Mouse (Mus musculus) hindbrain, embryonic 11.5 days (tissue): ENCODE measurements around the gene Bag1. TPM values are rescaled to one million over a fixed set of nuclear protein-coding genes. Genes with fewer than 3 reads are reported as not detected.
"Not testable (repeated sequence)": the region's sequence is repeated elsewhere in the genome, so short reads cannot be mapped to it uniquely, and the experiment has no call there.

ENCODE experiments used
- ATAC-seq: fragments of 200-750 bp; cut with Nextera tagmentation; 2 replicates; pipeline ENCODE4 v1.8.0; 2017; ENCODE audit warnings: mild to moderate bottlenecking, moderate TSS enrichment, moderate library complexity; ENCODE audit not compliant: low FRiP score
- DNase-seq: peaks from one replicate; pipeline ENCODE4 v3.0.0-alpha.2; 2015; ENCODE audit warnings: low spot score
- H3K27ac ChIP-seq: fragments of 300-500 bp; sonication (generic); 2 replicates; pipeline ENCODE4 v1.5.1; 2014; ENCODE audit warnings: mild to moderate bottlenecking, low read depth, low read length
- H3K27me3 ChIP-seq: fragments of 300-500 bp; sonication (generic); 2 replicates; pipeline ENCODE4 v1.6.1; 2014; ENCODE audit warnings: mild to moderate bottlenecking, low read length, moderate library complexity, mixed read lengths; ENCODE audit not compliant: control insufficient read depth, insufficient read depth
- H3K36me3 ChIP-seq: fragments of 300-500 bp; sonication (generic); 2 replicates; pipeline ENCODE4 v1.6.1; 2014; ENCODE audit warnings: mild to moderate bottlenecking, low read length, moderate library complexity, mixed read lengths; ENCODE audit not compliant: control insufficient read depth, insufficient read depth
- H3K4me1 ChIP-seq: fragments of 300-500 bp; sonication (generic); replicated peaks from 2 replicates; pipeline ENCODE4 v1.6.1; 2014; ENCODE audit warnings: low read length, mixed read lengths; ENCODE audit not compliant: control insufficient read depth, insufficient read depth
- H3K4me2 ChIP-seq: fragments of 300-500 bp; sonication (generic); replicated peaks from 2 replicates; pipeline ENCODE4 v1.6.1; 2014; ENCODE audit warnings: mild to moderate bottlenecking, low read depth, low read length
- H3K4me3 ChIP-seq: fragments of 300-500 bp; sonication (generic); 2 replicates; pipeline ENCODE4 v1.5.1; 2014; ENCODE audit warnings: low read depth, low read length
- H3K9ac ChIP-seq: fragments of 300-500 bp; sonication (generic); 2 replicates; pipeline ENCODE4 v1.6.1; 2014; ENCODE audit warnings: low read depth, low read length
- H3K9me3 ChIP-seq: fragments of 300-500 bp; sonication (generic); 2 replicates; pipeline ENCODE4 v1.6.1; 2016; ENCODE audit warnings: low read length; ENCODE audit not compliant: control insufficient read depth
- WGBS: fragments of 180-500 bp; shearing (Covaris S2); extraction: QIAGEN DNeasy Blood & Tissue Kit; methylation state at CpG from one replicate; pipeline ENCODE4 v1.1.7; 2014; 5-methylcytosine and 5-hydroxymethylcytosine counted together
- polyA plus RNA-seq: library from polyadenylated mRNA; unstranded; fragments of >200 nt; fragmentation: Nextera tagmentation; extraction: Ambion mirVana; gene quantifications from 2 replicates; pipeline ENCODE4 v1.2.1, GENCODE M21; 2014

Bag1 gene
- polyA plus RNA-seq, 1 experiment from 2014 or later: 262 TPM

DNA sequence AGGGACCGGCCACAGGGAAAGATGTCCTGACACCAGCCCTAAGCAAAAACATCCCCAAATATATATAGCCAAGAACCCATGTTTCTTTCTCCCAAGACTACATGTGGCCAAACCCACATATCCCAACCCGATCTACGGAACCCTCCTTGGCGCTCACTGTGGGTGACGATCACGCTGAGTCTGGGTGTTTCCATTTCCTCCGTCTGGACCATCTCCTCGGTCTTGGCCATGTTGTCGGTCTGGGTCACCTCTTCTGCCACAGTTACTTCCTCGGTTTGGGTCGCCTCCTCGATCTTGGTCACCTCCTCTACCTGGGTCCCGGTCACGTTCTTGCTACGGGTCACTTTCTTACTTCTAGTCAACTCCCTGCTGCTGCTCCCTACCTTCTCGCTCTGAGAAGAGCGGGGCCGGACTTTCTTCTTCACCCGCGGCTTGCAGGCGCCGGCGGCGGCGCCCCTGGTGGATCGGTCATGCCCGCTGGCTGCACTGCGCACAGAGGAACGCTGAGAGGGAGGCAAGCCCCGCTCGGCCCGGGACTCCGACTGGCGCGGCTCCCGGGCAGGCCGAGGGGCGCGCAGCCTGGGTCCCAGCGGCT is 432 bp downstream of the Bag1 start:
- ATAC-seq: no peak; the same call in 1 of the 2 replicates

DNA sequence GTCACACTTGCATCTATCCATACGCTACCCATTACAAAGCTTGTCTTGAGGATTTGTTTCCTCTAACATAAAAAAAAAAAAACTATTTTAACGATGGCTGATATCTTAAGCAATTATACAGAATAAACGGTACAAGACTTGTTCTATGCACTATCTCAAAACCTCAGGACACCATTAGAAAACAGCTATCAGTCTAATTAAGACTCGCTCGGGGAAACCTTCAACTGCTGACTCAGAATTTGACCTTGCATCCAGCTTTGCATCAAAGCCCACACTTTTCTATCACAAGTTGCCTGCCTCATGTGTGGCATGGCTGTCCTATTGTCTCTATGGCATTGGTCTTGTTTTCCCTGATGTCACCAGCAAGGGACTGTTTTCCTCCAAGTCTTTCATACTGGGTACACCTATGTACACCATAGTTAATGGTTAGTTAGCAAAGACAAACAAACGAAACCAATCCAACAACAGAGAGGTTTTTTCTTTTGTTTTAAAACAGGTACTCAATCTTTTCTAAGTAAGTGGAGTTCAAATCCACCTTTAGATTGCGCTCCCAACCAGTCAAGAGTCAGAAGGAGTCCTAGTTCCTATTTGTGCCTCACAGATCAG is 1.5 kb downstream of the Bag1 start:
- Histone ChIP-seq H3K27ac (no peak overlapping the region), H3K9ac (peak overlapping the region; percentile 85; the same call in 1 of the 2 replicates)
- WGBS: 91% methylated on average over 7 of the region's 7 CpGs

More for the DNA sequence above, 432 bp downstream of the Bag1 start:
- Histone ChIP-seq H3K9me3 (no peaks in the 10 kb centered on the region), H3K36me3 (peaks cover 1% of the 10 kb centered on the region; the same call in 1 of the 2 replicates), H3K27ac (peak overlapping the region; percentile 79), H3K4me3 (peak overlapping the region; percentile 90), H3K4me1 (no peaks in the 10 kb centered on the region; the same call in 1 of the 2 replicates), H3K9ac (peak overlapping the region; percentile 85), H3K4me2 (peak overlapping the region; percentile 53), H3K27me3 (no peaks in the 10 kb centered on the region)
- DNase-seq: no peak
- WGBS: under 1% methylated on average over 39 of the region's 40 CpGs

DNA sequence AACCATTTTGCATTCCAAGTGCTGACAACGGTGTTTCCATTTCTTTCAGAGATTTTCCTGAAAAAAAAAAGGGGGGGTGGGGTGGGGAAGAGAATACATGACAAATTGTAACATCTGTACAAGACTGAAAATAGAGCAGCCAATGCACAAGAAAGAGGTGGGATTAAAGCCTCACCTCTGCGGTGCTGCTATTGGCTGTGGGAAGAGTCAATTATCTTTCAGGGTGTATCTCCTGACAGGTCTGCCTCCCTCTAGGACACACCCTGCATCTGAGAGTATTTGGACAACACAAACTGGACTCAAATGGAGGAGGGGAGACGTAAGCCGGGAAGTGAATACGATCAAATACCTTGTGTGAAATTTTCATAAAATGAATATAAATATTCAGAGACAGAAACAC is 4.4 kb downstream of the Bag1 start:
- Histone ChIP-seq H3K4me2 (no peak overlapping the region), H3K9ac (no peak overlapping the region), H3K27me3 (no peaks in the 10 kb centered on the region), H3K27ac (no peak overlapping the region), H3K36me3 (peaks cover 11% of the 10 kb centered on the region), H3K4me3 (no peak overlapping the region), H3K9me3 (no peaks in the 10 kb centered on the region), H3K4me1 (no peaks in the 10 kb centered on the region; the same call in 1 of the 2 replicates)
- ATAC-seq (no peak), DNase-seq (no peak)
- over 99% methylated on average over 5 of the region's 5 CpGs for WGBS

More for the DNA sequence above, 1.5 kb downstream of the Bag1 start:
- ATAC-seq (no peak), DNase-seq (no peak)
- Histone ChIP-seq H3K27me3 (no peaks in the 10 kb centered on the region), H3K4me1 (no peaks in the 10 kb centered on the region; the same call in 1 of the 2 replicates), H3K36me3 (peaks cover 3% of the 10 kb centered on the region; the same call in 1 of the 2 replicates), H3K4me2 (peak overlapping the region; percentile 53), H3K9me3 (no peaks in the 10 kb centered on the region), H3K4me3 (peak overlapping the region; percentile 90)

DNA sequence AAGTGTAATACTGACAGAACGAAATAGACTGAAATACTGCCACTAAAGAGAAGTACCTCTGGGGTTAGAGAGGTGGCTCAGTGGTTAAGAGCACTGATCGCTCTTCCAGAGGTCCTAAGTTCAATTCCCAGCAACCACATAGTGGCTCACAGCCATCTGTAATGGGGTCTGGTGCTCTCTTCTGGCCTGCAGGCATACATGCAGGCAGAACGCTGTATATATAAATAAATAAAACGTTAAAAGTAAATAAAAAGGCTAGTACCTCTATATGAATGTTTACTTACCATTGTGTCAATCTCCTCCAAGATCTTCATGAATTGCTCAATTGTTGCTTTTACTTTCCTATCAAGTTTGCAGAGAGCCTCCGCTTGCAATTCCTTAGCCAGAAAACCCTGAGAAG is 9.3 kb downstream of the Bag1 start:
- Histone ChIP-seq H3K27ac (no peak overlapping the region), H3K27me3 (no peaks in the 10 kb centered on the region), H3K4me2 (no peak overlapping the region), H3K9me3 (no peaks in the 10 kb centered on the region), H3K9ac (no peak overlapping the region), H3K36me3 (peaks cover 23% of the 10 kb centered on the region), H3K4me1 (no peaks in the 10 kb centered on the region), H3K4me3 (no peak overlapping the region)
- 93% methylated on average over 5 of the region's 5 CpGs for WGBS
- DNase-seq (no peak), ATAC-seq (no peak)

DNA sequence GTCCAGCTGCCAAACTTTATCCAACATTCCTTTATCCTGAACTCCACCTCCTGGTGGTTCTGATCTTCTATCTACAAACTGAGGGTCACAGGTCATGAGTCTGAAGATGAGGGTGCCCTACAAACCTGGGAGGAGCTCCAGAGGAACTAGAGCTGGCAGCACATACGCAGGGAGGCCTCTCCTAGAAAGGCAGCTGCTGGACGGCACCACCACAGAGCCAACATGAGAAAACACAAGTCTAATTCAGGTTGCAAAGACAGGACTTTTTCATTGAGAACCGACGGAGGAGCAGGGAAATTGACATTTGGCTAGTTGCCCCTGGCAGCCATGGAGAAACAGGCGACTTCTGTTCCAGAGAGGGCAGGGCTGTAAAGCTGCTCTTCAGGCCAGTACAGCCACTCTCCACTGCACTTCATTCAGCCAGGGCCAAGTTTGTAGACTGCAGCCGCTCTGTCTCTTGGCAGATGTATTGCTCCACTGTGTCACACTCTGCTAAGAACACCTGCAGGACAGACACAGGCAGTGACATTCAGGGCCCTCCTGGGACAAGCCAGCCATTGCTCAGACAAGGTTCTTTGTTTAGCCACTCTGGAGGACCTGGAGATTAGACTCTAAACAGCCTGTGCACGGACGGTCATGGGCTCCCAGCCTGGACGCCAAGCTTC is 11.8 kb downstream of the Bag1 start:
- Histone ChIP-seq H3K36me3 (peaks cover 20% of the 10 kb centered on the region), H3K9ac (no peak overlapping the region), H3K27ac (no peak overlapping the region), H3K9me3 (no peaks in the 10 kb centered on the region), H3K4me2 (no peak overlapping the region), H3K4me3 (no peak overlapping the region), H3K4me1 (no peaks in the 10 kb centered on the region), H3K27me3 (no peaks in the 10 kb centered on the region)
- WGBS: 91% methylated on average over 9 of the region's 9 CpGs
- ATAC-seq (no peak), DNase-seq (no peak)

DNA sequence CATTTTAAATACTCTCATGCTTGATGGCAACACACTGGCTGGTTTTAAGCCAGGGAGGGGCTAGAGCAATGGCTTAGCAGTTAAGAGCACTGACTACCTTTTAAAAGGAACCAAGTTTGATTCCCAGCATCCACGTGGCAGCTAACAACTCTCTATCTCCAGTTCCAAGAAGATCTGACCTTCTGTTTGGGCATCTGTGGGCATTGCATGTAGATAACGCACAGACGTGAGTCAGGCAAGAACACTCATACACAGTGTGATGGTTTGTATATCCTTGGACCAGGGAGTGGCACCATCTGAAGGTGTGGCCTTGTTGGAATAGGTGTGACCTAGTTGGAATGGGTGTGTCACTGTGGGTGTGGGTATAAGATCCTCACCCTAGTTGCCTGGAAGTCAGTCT is 13.7 kb downstream of the Bag1 start:
- not testable (repeated sequence) for H3K4me3 ChIP-seq, H3K9me3 ChIP-seq, H3K4me1 ChIP-seq, DNase-seq, H3K27ac ChIP-seq, H3K27me3 ChIP-seq, ATAC-seq, H3K4me2 ChIP-seq, H3K9ac ChIP-seq
- WGBS: 96% methylated on average over 3 of the region's 3 CpGs
- peaks cover 14% of the 10 kb centered on the region for H3K36me3 ChIP-seq

DNA sequence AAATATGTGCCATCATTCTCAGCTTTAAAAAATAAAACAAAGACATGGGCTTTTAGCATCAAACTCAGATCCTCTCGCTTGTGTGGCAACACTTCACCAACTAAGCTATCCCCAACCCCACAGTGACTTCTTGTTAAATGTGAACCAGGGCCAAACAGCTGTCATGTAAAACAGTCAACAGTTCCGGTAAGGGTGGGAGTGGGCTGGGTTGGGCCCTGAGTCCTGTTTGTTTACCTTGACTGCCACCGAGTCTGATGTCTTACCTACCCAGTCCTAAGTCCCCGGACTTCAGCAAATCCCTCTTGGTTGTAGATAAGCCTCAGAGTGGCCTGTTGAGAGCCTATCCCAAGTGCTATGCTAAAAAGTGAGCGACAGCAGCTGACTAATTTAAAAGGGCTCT is 14.4 kb downstream of the Bag1 start:
- Histone ChIP-seq H3K27ac (no peak overlapping the region), H3K9me3 (no peaks in the 10 kb centered on the region), H3K4me2 (no peak overlapping the region), H3K9ac (no peak overlapping the region), H3K27me3 (no peaks in the 10 kb centered on the region), H3K36me3 (peaks cover 14% of the 10 kb centered on the region), H3K4me1 (no peaks in the 10 kb centered on the region), H3K4me3 (no peak overlapping the region)
- WGBS: 91% methylated on average over 5 of the region's 5 CpGs
- DNase-seq (no peak), ATAC-seq (no peak)

DNA sequence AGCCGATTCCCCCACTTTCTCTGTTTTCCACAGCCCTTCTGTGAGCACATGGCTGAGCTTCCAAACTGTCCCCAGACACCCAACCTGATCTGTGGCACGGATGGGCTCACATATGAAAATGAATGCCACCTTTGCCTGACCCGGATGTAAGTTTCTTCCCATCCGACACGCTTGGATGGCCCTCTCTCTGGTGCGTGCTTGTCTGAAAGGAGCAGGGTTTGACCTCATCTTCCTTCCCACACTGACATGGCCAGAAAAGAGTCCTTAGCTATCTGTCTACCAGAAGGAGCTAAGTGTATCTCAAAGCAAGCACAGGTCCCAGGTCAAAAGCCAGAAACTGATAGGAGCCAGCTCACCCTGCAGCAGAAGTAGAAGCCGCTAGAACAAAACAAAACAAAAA is 19.0 kb downstream of the Bag1 start:
- no peak overlapping the region for H3K9ac ChIP-seq
- no peaks in the 10 kb centered on the region for H3K27me3 ChIP-seq
- no peak overlapping the region for H3K4me3 ChIP-seq
- no peaks in the 10 kb centered on the region for H3K4me1 ChIP-seq
- ATAC-seq (no peak), DNase-seq (no peak)
- no peak overlapping the region for H3K27ac ChIP-seq
- H3K4me2 ChIP-seq: no peak overlapping the region
- H3K36me3 ChIP-seq: 0 out of 2 replicates have a peak, but pooled peaks cover 2% of the 10 kb centered on the region
- no peaks in the 10 kb centered on the region for H3K9me3 ChIP-seq
- 79% methylated on average over 7 of the region's 7 CpGs for WGBS
